Mouse (Mus musculus) cerebellum, postnatal 4 days (tissue): ENCODE measurements at regions not wholly inside any gene's neighbourhood (a gene's known extent, or its start where the extent isn't known, plus 50 kb on each side); places are given as distances from the start of the nearest gene placed in this dataset.
A peak's percentile ranks its signal among the peaks of the same experiment; 100 is the strongest.
"Not testable (repeated sequence)": the region's sequence is repeated elsewhere in the genome, so short reads cannot be mapped to it uniquely, and the experiment has no call there.

ENCODE experiments used
- DNase-seq, 2 experiments: peaks; one replicate each; pipeline ENCODE4 v3.0.0; 2022; ENCODE audit warnings: low spot score in 2 of 2, mixed read lengths in 1 of 2

DNA sequence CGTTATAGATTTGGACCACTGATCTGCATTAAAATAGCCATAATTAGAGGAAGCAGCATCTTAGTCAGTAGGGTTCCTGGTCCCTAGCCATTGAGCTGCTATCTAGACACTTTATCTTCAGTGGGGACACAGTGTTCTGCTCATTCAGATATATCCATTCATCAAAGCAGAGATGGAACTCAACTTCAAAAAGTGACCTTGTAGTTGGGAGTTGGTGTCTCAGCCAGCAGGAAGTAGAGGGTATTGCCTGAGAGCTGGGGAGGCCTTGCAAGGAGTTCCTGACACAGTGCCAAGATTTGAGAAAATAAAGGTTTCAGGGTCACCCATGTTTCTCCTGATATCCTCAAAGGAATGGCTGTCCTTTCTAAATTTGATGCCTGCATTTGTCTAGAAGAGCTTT lies 304.7 kb upstream of the Shh start:
- no peak for DNase-seq

DNA sequence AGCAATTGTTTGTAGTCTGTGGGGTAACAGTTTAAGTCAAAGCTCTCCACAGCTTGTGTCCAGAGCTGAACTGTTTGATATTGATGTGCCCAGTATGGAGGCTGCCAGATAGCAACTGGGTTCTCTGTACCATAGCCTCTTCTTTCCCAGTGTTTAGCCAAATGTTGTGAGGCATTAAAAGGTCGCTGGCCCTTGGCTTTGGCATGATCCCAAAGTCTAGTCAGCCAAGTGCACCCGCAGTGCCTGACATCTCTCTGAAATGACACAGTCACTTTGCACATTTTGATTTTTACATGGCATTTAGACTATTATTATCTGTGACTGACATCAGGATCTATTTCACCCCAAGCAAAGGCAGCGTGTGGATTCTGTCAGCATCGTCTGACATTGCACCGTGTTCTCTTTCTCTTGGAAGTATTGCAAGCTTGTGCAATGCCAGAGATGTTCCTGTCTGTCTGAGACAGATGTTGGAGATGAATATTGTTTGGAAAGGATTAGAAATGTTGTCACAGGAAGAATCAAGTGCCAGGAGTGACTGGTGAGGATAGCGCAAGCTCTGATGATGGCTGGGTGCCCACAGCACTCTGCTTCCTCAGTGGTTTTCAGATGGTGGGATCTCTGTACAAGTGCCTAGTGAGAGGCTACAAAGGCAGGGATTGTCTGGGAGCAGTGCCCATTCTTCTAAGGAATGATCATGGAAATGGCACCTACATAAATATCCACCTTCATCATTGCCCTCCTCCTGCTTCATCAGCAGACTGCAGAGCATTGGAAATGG lies 289.3 kb upstream of the Shh start:
- peak in 1 of 2 experiments; percentile 14 for DNase-seq

DNA sequence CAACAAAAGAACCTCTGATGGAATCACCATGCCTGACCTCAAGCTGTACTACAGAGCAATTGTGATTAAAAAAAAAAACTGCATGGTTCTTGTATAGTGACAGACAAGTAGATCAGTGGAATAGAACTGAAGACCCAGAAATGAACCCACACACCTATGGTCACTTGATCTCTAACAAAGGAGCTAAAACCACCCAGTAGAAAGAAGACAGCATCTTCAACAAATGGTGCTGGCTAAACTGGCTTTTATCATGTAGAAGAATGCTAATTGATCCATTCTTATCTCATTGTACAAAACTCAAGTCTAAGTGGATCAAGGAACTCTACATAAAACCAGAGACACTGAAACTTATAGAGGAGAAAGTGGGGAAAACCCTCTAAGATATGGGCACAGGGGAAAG lies 284.8 kb upstream of the Shh start:
- not testable (repeated sequence) for DNase-seq

DNA sequence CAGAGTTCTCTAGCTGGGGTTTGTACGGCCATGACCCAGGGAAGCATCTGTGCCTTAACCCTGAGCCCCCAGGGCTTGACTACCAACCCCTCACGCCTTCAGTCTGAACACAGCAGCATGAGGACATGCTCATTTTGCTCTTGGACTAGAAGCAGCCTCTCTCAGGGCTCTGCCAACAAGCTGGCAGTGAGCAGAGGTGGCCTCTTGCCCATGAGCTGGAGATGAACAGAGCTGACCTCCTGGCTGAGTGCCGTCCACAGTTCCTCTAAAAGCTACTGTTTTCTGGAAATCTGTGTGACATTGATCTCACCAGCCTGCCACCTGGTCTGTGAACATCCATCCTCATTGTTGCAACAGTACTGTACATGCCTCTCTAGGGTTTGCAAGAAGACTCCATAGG lies 267.7 kb upstream of the Shh start:
- peak in 1 of 2 experiments; percentile 74 for DNase-seq

DNA sequence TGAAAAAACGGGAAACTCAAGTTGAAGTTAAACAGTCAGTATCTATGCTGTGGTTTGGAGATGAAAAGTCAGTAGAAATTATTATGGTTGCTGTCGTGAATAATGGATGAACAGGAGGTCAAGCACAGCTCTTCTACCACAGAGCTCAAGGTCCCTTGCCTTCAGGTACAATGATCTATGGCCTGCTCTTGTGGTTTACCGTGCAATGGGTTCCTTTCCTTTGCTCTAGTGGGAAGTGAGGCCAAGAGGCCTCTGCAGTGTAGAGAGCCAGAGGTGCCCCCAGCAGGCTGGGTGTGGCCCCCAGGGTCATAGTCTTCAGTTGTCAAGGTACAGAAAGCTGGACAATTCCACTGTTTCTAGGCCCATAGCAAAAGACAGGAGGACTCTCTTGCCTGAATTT lies 255.0 kb upstream of the Shh start:
- DNase-seq = no peak

DNA sequence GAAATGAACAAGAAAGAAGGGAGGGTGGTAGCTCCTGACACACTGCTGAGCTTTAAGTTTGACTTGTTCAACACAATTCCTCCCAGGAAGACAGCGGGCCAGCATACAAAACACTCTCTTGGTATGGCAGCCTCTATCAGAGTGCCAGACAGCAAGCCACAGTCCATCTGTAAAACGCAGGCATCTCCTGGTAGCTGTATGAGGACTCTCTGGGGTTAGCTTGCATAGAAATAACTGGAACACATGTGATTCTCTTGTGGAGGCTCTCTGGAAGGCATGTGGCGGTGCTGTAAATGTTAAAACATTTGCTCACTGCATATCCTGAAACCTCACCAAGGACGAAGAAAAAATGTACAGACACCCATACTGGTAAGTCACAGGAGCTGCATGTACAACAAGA lies 247.9 kb upstream of the Shh start:
- no peak for DNase-seq

DNA sequence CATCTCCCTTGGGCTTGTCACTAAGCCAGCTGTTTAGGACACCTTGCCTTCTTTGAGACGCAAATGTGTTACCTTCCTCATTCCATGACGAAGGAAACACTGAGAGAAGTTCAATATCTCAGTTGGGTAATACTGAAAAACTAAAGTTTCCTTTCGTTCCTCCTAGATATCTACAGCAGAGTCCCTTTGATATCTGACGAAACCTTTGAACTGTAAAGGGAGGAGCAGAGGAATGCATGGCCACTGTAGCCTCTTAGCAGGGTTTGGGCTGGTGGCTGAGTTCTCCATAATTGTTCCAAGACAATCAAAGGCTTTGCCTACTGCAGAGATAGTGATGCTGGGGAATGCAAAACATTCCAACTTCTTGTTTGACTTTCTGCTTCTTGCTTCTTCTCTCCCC lies 243.5 kb upstream of the Shh start:
- DNase-seq = no peak

DNA sequence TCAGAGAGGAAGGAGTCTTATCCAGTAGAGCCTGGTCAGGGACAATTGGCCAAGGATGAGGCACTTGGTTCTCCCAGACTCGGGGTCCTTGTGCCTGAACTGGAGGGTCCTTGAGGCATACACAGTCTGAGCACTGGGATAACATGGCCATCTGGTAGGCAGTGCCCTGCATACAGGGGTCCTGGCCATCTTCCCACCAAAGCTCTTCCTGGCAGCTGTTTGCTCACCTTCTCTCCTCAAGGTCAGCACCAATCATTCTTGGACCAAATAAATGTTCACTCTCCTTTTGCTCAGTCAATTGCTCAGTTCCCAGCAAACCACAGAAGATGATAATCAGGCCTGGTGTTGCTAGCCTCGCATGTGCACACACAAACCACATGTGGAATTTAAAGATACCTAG lies 242.6 kb upstream of the Shh start:
- no peak for DNase-seq

DNA sequence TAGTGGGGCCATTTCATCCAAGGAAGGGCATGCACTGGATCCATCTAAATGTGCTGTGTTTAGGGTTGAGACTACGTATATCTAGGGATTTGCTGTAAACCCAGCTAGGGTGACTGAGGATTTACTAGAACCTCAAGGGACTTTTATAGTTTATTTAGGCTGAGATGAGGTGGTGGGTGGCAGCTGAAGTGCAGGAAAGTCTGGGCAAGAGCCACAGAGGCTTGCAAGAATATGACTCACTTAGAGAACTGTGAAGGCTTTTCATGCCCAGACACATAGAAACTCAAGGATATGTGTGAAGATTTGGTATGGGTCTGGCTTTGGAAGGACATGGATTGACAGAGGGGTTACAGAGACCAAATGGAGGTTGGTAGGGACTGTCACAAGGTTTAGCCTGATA lies 237.3 kb upstream of the Shh start:
- DNase-seq = no peak

DNA sequence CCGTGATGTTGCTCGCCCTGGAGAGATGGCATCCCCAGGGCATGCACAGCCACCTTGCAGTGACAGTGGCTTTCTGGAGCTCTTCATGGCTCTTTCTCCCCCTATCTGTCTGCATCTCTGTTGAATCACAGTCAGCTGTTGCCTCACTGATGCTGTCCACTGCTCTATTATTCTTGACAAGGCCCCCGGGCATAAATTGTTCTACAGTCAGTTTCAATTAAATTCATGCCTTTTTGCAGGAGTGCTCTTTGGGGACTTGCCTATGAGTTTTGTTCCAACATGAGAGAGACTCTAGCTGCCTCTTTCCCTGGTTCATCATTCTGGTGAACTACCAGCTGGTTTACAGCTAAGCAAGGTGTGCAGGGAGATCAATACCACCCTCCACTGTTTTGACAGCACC lies 229.9 kb upstream of the Shh start:
- no peak for DNase-seq

DNA sequence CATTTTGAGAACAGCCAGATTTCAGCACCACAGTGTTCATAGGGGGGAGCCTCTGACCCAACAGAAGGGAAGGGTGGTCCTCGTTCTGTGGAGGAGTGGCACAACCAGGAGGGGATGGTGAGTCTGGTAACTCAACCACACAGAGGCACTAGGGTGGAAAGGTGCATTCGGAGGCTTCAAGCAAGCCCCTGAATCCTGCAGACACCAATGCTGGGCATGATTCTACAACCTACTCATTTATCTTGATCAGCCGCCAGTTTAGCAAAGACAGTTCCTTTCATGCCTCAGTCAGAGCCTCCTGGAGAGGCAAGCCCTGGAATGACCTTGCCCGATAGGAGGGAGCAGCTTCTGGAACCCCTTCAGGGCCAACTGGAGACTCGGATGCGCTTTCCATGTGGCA lies 223.1 kb upstream of the Shh start:
- no peak for DNase-seq

DNA sequence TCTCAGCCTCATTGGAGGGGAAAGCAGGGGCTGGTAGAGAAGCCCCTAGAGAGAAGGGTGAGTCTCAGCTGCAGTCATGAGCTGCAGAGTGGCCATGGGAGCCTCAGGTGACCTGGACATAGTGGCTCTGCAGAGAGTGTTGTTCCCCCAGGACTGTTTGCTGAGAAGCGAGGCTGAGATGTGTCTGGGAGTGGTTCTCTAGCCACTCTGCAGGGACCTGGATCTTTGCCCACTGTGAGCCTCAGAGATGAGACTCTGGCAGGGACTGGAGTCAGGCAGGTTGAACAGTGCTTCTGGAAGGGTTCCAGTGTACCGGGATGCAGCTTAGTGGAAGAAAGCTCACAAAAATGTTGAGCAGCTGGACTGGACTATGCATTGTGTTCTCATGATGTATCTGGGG lies 222.6 kb upstream of the Shh start:
- DNase-seq = peak in 1 of 2 experiments; percentile 56

DNA sequence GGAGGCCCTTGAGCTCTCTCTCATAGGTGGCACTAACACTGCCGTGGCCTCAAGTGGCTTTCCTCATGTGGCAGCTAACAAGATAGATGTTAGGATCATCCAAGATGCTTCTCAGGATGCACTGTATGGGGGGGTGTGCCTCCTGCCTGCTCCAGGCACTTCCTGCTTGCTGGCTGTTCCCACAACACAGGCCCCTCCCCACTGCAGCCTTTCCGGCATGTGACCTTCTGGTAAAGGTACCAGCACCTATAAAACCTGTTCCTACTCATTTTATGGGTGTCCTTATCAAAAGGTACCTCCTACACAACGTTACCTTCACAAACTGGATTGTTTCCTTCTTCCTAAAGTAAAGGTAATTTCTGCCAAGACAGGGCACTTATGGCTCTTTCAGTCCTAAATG lies 222.1 kb upstream of the Shh start:
- no peak for DNase-seq

DNA sequence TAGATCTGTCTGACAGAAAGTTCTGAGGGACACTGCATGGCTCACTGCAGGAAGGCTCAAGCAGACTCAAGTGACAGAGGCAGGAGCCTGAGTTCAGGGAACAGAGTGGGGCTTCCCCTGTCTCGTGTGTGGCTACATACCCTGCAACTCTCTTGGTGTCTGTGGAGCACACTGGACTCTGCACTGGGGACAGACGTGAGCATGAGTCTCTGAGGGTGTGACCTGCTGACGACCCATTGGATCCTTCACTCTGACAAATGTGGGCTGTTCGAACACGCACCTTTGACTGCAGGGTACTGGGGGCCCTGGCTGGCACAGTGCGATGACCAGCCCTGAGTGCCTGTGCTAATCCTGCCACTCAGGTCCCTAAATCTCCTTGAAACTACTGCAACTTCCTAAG lies 215.8 kb upstream of the Shh start:
- DNase-seq = no peak

DNA sequence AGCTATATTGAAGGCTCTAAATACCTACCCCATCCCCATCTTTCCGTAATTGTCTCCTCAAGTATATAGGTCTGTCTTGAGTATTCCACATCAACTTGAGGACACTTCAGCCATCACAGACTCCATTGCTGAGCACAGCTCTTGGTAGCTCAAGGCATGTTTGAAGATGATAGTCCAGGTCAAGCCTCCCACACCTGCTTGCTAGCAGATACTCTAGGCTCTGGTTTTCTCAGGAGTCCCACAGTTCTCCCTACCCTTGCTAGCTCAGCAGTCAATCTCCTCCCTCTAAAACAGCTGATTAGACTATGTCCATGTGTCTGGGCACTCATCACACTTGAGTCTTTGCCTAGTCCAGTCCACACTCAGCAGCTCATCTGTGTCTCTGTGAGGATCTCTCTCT lies 213.3 kb upstream of the Shh start:
- no peak for DNase-seq

DNA sequence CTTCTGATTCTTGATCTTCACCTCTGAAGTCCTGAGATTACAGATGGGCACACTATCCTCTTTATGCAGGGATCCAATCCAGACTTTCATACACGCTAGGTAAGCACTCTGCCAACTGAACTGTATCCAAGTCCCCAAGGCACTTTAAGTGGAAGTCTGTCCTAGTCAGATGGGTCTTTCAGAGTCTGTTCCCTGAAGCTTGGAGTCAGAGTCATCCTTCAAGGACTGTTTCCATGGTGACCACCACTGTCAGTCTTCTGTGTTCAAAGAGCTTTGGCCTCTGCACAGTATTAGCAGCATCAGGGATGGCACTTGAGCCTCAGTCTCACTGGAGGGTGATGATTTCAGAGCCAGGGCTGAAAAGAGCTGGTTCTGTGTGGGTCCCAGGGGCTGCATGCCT lies 212.7 kb upstream of the Shh start:
- DNase-seq = peak in 1 of 2 experiments; percentile 37

DNA sequence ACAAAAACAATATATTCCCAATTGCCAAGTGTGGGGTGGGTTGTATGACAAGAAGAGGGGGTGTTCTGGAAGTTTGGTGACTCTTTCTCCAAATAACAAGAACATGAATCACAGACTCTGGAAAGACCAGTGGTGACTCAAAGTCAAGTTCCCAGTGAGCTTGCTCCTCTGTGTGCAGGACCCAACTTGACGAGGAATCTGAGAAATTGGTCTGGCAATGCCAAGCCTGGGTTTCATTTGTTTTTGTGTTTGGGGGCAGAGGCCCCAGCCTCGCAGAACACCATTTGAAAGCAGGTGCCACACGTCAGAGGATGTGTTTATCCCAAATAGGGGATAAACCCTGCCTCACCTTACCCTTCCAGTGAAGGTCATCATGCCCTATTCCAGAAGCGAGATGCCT lies 163.1 kb upstream of the Shh start:
- DNase-seq = no peak

DNA sequence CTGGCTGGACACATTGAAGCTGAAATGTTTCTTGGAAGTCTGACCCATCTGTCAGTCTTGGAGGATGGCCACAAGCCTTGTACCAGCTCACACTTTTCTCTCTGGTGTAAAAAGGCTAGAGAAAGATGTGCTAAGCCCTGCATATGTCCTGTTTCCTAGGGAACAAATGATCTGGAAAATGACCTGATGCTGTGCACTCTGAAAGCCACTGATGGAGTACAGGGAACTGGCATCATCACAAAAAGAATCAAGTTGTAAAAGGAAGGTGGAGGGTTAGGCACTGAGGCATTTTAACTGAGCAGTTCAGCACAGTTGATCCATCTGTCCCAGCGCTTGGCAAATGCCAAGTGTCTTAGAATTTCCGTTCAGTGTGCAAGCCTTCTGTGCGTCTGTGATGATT lies 144.8 kb upstream of the Shh start:
- DNase-seq = peak in 1 of 2 experiments; percentile 8

DNA sequence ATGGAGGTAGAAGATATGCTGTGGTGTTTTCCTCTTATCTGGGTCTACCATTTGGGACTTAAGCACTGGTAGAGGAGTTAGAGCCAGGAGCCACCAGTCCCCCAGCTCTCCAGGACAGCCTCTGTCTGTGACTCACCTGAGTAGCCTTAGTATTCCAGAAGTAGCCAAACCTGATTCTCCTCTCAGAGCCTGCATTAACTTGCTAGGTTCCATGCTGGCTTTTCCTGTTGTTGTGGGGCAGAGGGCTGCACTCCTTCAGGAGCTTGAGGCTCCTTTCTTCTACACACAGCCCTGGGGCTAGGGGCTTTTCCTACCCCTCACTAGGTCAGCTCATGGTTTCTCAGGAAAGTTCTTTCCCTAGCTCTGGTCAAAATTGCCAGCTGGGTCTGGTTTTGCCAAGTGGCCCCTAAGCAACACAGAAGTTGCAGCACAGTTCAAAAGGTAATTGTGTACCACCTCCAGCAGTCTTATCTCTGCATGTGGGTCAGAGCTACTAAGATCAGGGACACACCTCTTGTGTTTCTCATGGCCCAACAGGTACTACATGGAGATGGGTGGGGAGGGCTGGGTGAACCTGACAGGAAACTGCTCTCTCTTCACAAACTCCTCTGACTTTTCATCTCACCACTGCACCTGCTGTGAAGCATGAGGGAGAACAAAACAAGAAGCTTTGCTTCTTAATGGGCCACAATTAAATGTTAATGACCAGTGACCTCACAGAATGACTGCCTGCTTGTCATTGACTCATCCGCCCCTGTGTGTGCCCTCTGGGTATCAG lies 129.7 kb upstream of the Shh start:
- DNase-seq = no peak

DNA sequence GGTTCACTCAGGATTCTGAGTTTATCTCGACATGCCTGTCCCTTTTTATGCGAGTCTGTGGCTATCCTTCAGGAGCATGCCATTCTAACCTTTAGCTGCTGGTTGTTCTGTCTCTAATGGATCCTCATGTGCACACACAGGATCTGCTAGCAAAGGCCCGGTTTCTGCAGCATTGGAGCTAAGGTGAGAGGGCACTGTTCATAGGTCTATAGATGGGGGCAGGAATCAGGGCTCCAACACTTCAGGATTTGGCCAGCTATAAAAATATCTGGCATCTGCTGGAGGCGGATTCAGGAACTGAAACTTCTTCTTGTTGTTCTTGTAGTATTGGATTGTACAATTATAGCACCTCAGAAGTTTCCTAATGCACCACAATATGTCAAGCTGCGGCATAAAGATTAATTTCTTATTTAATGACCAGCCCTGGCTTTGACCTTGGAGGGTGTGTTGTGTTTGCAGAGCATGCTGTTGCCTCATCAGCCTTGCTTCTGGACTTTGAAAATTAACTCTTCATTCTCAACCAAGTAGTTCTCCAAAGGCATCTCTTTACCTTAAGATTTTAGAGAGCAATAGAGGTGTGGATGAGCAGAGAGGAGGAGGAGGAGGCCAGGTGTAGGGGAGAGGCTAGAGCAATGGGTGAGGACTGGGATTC lies 104.4 kb upstream of the Shh start:
- DNase-seq = no peak

DNA sequence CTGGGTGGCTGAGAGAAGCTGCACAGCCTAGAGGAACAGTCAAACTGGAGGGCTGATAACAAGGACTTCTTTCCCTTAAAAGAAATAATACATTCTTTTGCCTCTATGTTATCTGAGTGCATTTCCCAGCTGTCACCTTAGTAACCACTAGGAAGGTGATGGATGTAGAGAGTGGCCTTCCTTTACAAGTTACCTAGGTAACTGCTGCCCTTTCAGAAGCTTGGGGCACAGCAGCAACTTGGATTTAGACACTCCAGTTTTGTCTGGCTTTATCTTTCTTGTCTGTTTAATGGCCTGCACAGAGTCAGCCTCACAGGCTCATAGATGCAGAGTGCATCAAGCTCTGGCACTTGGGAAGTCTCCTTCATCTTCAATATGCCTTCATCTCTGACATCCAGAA lies 101.4 kb upstream of the Shh start:
- no peak for DNase-seq

DNA sequence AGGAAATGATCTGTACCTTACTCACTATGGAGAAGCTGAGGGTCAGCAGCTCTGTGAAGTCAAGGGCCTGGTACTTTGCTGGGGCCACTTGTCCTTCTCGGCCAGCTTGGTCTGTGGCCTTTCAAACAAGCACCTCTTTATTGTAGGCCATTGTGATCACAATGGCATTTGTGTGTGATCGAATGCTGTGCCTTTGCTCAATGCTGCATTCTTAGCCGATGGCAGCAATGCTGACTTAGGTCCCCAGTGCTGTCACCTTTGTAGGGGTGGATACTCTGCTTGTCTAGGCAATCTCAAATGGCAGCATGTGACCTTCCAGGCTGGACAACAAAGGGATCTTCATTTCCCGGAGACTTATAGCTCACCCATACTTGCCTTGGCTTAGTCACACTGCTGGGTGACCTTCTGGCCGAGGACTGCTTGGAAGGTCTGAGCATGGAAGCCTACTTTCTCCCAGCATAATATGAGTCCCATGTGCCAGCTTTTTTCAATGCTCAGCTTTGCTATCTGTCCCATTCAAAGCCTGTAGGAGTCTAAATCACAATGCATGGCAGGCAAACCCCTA lies 100.4 kb upstream of the Shh start:
- DNase-seq = no peak

DNA sequence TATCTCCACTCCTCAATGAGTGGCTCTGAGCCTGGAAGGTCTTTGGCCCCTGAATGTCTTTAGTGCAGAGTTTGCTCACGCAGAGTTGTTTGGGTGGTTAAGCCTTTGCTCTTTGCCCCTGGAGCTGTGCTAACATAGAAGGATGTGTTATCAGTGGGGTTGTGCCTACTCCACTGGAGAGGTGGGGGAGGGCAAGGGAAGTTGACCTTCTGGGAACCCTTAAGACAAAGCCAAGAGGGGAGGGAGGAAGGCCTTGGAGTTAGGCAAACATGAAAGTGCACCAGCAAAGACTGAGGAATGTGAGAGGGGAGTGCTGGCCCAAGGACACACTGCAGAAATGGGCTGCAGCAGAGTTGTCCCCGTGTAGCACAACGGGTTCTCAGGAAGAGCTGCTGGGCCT lies 96.3 kb upstream of the Shh start:
- no peak for DNase-seq
